Mouse (Mus musculus): ENCODE measurements around the gene Anks1b. TPM values are rescaled to one million over a fixed set of nuclear protein-coding genes. Genes with fewer than 3 reads are reported as not detected.

The Anks1b gene
- polyA plus RNA-seq, 1 experiment from 2014 or later = 13.0 TPM

DNA sequence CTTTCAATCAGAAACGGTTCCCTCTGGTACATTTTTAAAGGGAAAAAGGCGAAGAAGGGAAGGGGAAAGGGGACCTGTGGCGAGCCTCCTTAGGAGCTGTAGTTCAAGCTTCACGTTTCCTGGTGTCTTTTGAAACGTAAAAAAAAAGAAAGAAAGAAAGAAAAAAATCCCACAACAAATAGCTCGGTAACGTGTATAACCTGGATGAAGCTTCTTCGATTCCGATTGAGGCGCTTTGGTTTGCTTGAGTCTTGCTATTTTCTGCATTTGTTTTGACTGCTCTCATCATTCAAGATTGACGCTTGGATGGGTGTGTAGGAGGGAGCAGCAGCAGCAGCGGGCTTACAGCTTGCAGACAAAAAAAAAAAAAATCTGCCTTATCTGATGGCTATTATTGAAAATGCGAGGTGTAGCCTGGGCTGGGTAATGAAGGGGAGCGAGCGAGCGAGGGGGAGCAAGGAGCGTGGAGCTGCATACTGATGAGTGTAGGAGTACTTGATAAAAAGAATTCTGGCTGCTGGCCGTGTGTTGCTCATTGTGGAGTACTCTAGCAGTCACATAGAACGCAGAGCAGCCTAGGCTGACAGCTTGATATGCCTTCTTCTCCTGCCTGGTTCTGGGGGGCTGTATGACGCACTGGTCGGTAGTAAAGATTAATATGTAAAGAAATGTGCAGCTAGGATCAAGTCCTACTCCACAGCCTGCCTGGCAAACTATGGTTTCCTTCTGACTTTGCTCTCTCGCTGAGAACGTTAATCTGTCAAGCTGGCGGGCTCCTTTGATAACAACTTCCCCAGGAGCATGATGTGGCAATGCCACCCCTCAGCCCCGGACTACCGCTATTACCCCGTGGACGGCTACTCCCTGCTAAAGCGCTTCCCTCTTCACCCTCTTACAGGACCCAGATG lies 703.1 kb downstream of the Anks1b start:
- peak overlapping the region; percentile 25 for H3K4me3 ChIP-seq (ENCODE audit: low read depth, low read length)
- peak; percentile 97 for ATAC-seq (ENCODE audit: low FRiP score)
- H3K27ac ChIP-seq (ENCODE audit: low read depth, low read length) = peak overlapping the region; percentile 65
- no peaks in the 10 kb centered on the region for H3K27me3 ChIP-seq (ENCODE audit: control insufficient read depth, insufficient read depth, low read length)
- peak; percentile 67 for DNase-seq (ENCODE audit: low spot score)
- H3K36me3 ChIP-seq (ENCODE audit: control insufficient read depth, insufficient read depth, low read length) = no peaks in the 10 kb centered on the region
- peaks cover 4% of the 10 kb centered on the region; the same call in 1 of the 2 replicates for H3K4me1 ChIP-seq (replicated peaks; ENCODE audit: control insufficient read depth, insufficient read depth, low read length)
- H3K4me2 ChIP-seq (replicated peaks; ENCODE audit: low read depth, low read length) = peak overlapping the region; percentile 49
- peak overlapping the region; percentile 37; the same call in 1 of the 2 replicates for H3K9ac ChIP-seq (ENCODE audit: low read depth, low read length)
- 27% methylated on average over 29 of the region's 29 CpGs for WGBS
- H3K9me3 ChIP-seq (ENCODE audit: control insufficient read depth, low read length) = no peaks in the 10 kb centered on the region

DNA sequence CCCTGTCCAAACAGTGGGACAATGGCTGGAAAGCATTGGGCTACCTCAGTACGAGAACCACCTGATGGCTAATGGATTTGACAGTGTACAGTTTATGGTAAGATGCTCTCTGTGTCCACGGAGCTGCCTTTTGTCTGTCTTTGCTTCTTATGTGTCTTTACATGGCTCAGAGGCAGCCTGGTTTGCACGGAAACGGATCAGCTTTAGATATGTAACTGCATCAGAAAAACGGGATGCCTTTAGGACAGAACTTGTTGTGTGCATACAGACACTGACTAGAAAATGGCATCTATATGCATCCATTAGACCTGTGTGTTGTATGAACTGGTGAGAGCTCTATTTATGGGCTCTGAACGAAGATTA lies 703.8 kb downstream of the Anks1b start:
- peak overlapping the region; percentile 37; the same call in 1 of the 2 replicates for H3K9ac ChIP-seq (ENCODE audit: low read depth, low read length)
- H3K4me1 ChIP-seq (replicated peaks; ENCODE audit: control insufficient read depth, insufficient read depth, low read length) = peaks cover 4% of the 10 kb centered on the region; the same call in 1 of the 2 replicates
- 71% methylated on average over 6 of the region's 6 CpGs for WGBS
- no peaks in the 10 kb centered on the region for H3K27me3 ChIP-seq (ENCODE audit: control insufficient read depth, insufficient read depth, low read length)
- peak overlapping the region; percentile 49 for H3K4me2 ChIP-seq (replicated peaks; ENCODE audit: low read depth, low read length)
- DNase-seq (ENCODE audit: low spot score) (no peak), ATAC-seq (ENCODE audit: low FRiP score) (0 out of 2 replicates have a peak, but pooled peaks have one; percentile 8)
- H3K27ac ChIP-seq (ENCODE audit: low read depth, low read length) = peak overlapping the region; percentile 65; the same call in 1 of the 2 replicates
- no peaks in the 10 kb centered on the region for H3K9me3 ChIP-seq (ENCODE audit: control insufficient read depth, low read length)
- no peaks in the 10 kb centered on the region for H3K36me3 ChIP-seq (ENCODE audit: control insufficient read depth, insufficient read depth, low read length)
- peak overlapping the region; percentile 25 for H3K4me3 ChIP-seq (ENCODE audit: low read depth, low read length)

DNA sequence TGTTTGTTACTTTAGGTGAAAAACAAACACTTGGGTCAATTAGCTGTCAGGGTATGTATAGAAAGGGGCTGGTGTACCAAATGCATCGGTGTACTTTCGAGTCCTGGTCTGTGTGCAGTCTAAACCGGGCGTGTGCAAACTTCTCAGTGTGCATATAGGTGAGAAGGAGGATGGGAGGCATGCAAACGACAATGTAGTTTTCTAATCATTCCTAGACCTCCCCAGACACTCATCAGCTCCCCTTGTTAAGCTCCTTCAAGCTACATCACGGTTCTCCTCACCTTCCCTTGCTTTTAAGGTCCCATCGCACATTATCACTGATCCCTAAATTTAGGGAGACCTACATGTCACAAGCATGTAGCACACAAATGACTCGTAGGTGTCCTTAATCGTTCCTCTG lies 704.5 kb downstream of the Anks1b start:
- no peaks in the 10 kb centered on the region for H3K9me3 ChIP-seq (ENCODE audit: control insufficient read depth, low read length)
- H3K4me3 ChIP-seq (ENCODE audit: low read depth, low read length) = no peak overlapping the region
- 90% methylated on average over 9 of the region's 9 CpGs for WGBS
- no peaks in the 10 kb centered on the region for H3K27me3 ChIP-seq (ENCODE audit: control insufficient read depth, insufficient read depth, low read length)
- ATAC-seq (ENCODE audit: low FRiP score) = no peak
- no peak overlapping the region for H3K27ac ChIP-seq (ENCODE audit: low read depth, low read length)
- no peak overlapping the region for H3K9ac ChIP-seq (ENCODE audit: low read depth, low read length)
- no peak for DNase-seq (ENCODE audit: low spot score)
- no peak overlapping the region for H3K4me2 ChIP-seq (replicated peaks; ENCODE audit: low read depth, low read length)
- H3K36me3 ChIP-seq (ENCODE audit: control insufficient read depth, insufficient read depth, low read length) = no peaks in the 10 kb centered on the region
- H3K4me1 ChIP-seq (replicated peaks; ENCODE audit: control insufficient read depth, insufficient read depth, low read length) = peaks cover 4% of the 10 kb centered on the region; the same call in 1 of the 2 replicates

DNA sequence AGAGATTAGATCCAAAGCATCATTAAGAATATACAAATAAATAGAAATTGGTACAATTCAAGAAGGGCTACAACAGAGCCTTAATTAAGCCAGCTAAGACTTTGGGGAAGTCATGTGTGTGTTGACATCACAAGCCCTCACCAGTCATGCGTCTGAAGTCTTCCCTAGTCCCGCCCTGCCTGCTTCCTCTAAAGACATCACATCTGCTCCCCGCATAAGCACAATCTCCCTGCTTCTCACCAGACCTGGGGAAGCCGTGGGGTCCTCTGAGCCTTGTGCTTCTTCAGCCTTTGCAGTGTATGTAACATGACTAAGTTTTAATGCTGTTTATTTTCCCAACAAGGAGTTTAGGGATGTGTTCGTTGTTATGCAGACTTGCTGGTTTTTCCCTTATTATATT lies 706.7 kb downstream of the Anks1b start:
- no peaks in the 10 kb centered on the region for H3K27me3 ChIP-seq (ENCODE audit: control insufficient read depth, insufficient read depth, low read length)
- no peaks in the 10 kb centered on the region for H3K9me3 ChIP-seq (ENCODE audit: control insufficient read depth, low read length)
- H3K4me3 ChIP-seq (ENCODE audit: low read depth, low read length) = no peak overlapping the region
- no peak overlapping the region for H3K4me2 ChIP-seq (replicated peaks; ENCODE audit: low read depth, low read length)
- ATAC-seq (ENCODE audit: low FRiP score) (no peak), DNase-seq (ENCODE audit: low spot score) (no peak)
- no peak overlapping the region for H3K27ac ChIP-seq (ENCODE audit: low read depth, low read length)
- 88% methylated on average over 5 of the region's 5 CpGs for WGBS
- no peak overlapping the region for H3K9ac ChIP-seq (ENCODE audit: low read depth, low read length)
- peaks cover 4% of the 10 kb centered on the region; the same call in 1 of the 2 replicates for H3K4me1 ChIP-seq (replicated peaks; ENCODE audit: control insufficient read depth, insufficient read depth, low read length)
- no peaks in the 10 kb centered on the region for H3K36me3 ChIP-seq (ENCODE audit: control insufficient read depth, insufficient read depth, low read length)

DNA sequence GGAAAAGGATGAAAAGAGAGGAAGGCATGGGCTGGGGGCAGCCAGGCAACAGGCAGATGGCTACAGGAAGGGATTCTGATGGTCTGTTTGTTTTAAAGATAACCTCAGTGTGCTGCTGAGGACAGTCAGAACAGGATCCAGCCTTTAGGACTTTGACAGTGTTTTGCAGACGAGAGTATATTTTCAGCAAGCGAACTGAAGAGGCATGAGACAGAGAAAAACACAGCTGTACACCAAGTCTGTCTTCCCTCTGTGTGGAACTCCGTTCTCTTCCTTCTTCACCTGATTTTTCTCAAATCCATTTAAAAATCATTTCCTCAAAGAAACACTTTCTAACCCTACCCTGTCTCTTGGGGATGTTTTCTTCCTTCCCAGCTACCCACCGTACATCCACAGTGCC lies 710.7 kb downstream of the Anks1b start:
- 84% methylated on average over 4 of the region's 4 CpGs for WGBS
- H3K9ac ChIP-seq (ENCODE audit: low read depth, low read length) = no peak overlapping the region
- H3K4me1 ChIP-seq (replicated peaks; ENCODE audit: control insufficient read depth, insufficient read depth, low read length) = no peaks in the 10 kb centered on the region
- no peak overlapping the region for H3K27ac ChIP-seq (ENCODE audit: low read depth, low read length)
- no peaks in the 10 kb centered on the region for H3K27me3 ChIP-seq (ENCODE audit: control insufficient read depth, insufficient read depth, low read length)
- no peaks in the 10 kb centered on the region for H3K36me3 ChIP-seq (ENCODE audit: control insufficient read depth, insufficient read depth, low read length)
- H3K4me3 ChIP-seq (ENCODE audit: low read depth, low read length) = no peak overlapping the region
- H3K9me3 ChIP-seq (ENCODE audit: control insufficient read depth, low read length) = no peaks in the 10 kb centered on the region
- ATAC-seq (ENCODE audit: low FRiP score) (no peak), DNase-seq (ENCODE audit: low spot score) (no peak)
- no peak overlapping the region for H3K4me2 ChIP-seq (replicated peaks; ENCODE audit: low read depth, low read length)

DNA sequence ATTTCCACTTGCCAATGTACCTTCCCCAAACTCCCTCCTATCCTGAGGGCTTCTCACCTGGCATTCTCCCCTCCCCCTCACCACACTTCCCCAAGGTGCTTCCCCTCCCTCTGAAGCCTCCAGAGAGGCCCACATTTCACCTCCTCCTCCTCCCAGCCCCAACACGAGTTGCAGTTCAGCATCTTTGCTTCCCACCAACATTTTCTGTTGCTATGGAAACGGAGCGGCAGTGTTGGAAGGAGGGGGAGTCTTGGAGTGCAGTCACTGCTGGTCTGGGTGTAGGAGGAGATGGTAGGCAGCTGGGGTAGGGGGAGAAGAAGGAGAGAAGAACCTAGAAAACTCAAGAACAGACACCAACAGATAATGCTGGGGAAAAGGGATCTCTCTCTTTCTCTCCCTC lies 722.8 kb downstream of the Anks1b start:
- H3K36me3 ChIP-seq (ENCODE audit: control insufficient read depth, insufficient read depth, low read length) = no peaks in the 10 kb centered on the region
- ATAC-seq (ENCODE audit: low FRiP score) = peak; percentile 86
- H3K4me1 ChIP-seq (replicated peaks; ENCODE audit: control insufficient read depth, insufficient read depth, low read length) = no peaks in the 10 kb centered on the region
- H3K27ac ChIP-seq (ENCODE audit: low read depth, low read length) = no peak overlapping the region
- no peak overlapping the region for H3K9ac ChIP-seq (ENCODE audit: low read depth, low read length)
- no peak overlapping the region for H3K4me3 ChIP-seq (ENCODE audit: low read depth, low read length)
- DNase-seq (ENCODE audit: low spot score) = peak; percentile 65
- H3K27me3 ChIP-seq (ENCODE audit: control insufficient read depth, insufficient read depth, low read length) = no peaks in the 10 kb centered on the region
- no peaks in the 10 kb centered on the region for H3K9me3 ChIP-seq (ENCODE audit: control insufficient read depth, low read length)
- H3K4me2 ChIP-seq (replicated peaks; ENCODE audit: low read depth, low read length) = no peak overlapping the region
- WGBS = 19% methylated on average over 3 of the region's 3 CpGs

DNA sequence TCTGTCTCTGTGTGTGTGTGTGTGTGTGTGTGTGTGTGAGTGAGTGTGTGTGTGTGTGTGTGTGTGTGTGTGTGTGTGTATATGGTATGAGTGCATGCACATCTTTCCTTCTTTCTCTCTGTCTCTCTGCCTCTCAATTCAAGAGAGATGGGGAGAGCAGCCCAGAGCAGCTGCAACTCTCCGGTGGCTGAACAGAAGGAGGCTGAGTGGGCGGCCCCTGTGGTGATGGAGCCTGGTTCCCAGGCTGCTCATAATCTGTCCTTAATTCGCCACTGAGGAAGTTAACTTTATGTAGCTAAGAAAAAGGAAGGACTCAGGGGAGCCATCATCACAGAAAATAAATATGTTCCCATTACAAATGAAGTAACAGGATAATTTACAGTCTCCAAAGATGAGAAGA lies 723.3 kb downstream of the Anks1b start:
- Histone ChIP-seq H3K4me1 (replicated peaks; ENCODE audit: control insufficient read depth, insufficient read depth, low read length) (no peaks in the 10 kb centered on the region), H3K27ac (ENCODE audit: low read depth, low read length) (no peak overlapping the region), H3K4me3 (ENCODE audit: low read depth, low read length) (no peak overlapping the region), H3K9me3 (ENCODE audit: control insufficient read depth, low read length) (no peaks in the 10 kb centered on the region), H3K27me3 (ENCODE audit: control insufficient read depth, insufficient read depth, low read length) (no peaks in the 10 kb centered on the region), H3K9ac (ENCODE audit: low read depth, low read length) (no peak overlapping the region), H3K36me3 (ENCODE audit: control insufficient read depth, insufficient read depth, low read length) (no peaks in the 10 kb centered on the region), H3K4me2 (replicated peaks; ENCODE audit: low read depth, low read length) (no peak overlapping the region)
- DNase-seq (ENCODE audit: low spot score) = peak; percentile 34
- WGBS = 26% methylated on average over 3 of the region's 3 CpGs
- ATAC-seq (ENCODE audit: low FRiP score) = peak; percentile 74

DNA sequence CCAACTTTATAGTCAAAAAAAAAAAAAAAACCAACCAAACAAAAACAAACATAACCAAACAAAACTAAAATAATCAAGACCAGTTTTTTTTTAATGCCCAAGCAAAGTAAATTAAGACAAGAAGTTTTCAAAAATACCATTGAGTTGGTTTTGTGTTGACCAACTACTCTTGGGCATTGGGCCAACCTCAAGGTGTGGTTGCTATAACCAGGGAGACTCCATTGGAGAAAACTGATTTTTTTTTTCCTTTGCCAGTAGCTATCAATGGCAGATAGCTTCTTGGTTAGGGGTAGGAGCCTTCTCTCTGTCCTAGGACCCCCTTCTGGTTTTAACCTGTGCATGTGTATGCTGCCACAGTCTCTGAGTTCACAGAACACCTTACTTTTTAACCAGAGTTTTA lies 725.8 kb downstream of the Anks1b start:
- no peak overlapping the region for H3K4me3 ChIP-seq (ENCODE audit: low read depth, low read length)
- no peaks in the 10 kb centered on the region for H3K4me1 ChIP-seq (replicated peaks; ENCODE audit: control insufficient read depth, insufficient read depth, low read length)
- H3K27ac ChIP-seq (ENCODE audit: low read depth, low read length) = no peak overlapping the region
- H3K36me3 ChIP-seq (ENCODE audit: control insufficient read depth, insufficient read depth, low read length) = no peaks in the 10 kb centered on the region
- ATAC-seq (ENCODE audit: low FRiP score) (no peak), DNase-seq (ENCODE audit: low spot score) (no peak)
- no peaks in the 10 kb centered on the region for H3K9me3 ChIP-seq (ENCODE audit: control insufficient read depth, low read length)
- no peak overlapping the region for H3K9ac ChIP-seq (ENCODE audit: low read depth, low read length)
- H3K27me3 ChIP-seq (ENCODE audit: control insufficient read depth, insufficient read depth, low read length) = no peaks in the 10 kb centered on the region
- no peak overlapping the region for H3K4me2 ChIP-seq (replicated peaks; ENCODE audit: low read depth, low read length)
